11 mouse cellular contexts compared by ENCODE assay signal in genomic region chr5:66269616-66270015, GRCm38 (mm10). TPM values are rescaled to one million over a fixed set of nuclear protein-coding genes. Genes with fewer than 3 reads are reported as not detected.
A peak's percentile ranks its signal among the peaks of the same experiment; 100 is the strongest.
DNase-seq lines count a peak whose midpoint lies in the region; ATAC-seq and TF ChIP-seq lines count a peak whose summit lies in the region.
"Had no signal": no experiment of that assay in that cellular context is flagged by ENCODE, and none has a peak within 500 bp of the region (broad histone marks: within the 10 kb centered on the region; RNA-seq: fewer than 3 reads in every experiment).

No protein-coding gene starts in this region.

- no peak overlapping the region for H3K4me3 ChIP-seq in lung, postnatal 0 days (ENCODE audit: low read depth, low read length)
- H3K4me3 ChIP-seq in liver, embryonic 12.5 days: no peak overlapping the region
- H3K4me3 ChIP-seq: midbrain, embryonic 13.5 days had no signal

- no peak overlapping the region for H3K4me2 ChIP-seq in lung, postnatal 0 days (replicated peaks; ENCODE audit: low read depth, low read length)
- H3K4me2 ChIP-seq in liver, embryonic 12.5 days: no peak overlapping the region
- H3K4me2 ChIP-seq: midbrain, embryonic 13.5 days had no signal

- no peak overlapping the region for H3K27ac ChIP-seq in lung, postnatal 0 days (ENCODE audit: low read length)
- H3K27ac ChIP-seq in liver, embryonic 12.5 days: no peak overlapping the region
- H3K27ac ChIP-seq: midbrain, embryonic 13.5 days had no signal

- no peak for TF ChIP-seq CTCF in lung, postnatal 0 days (IDR thresholded peaks at IDR 0.05)

- DNase-seq in adrenal gland, adult 8-10 months: peak; percentile 27
- DNase-seq in adrenal gland, adult 18-20 months (ENCODE audit: low spot score in 2 of 2): no peak
- DNase-seq in kidney, postnatal 14 days: peak; percentile 24
- DNase-seq in kidney, adult 9 months: no peak
- DNase-seq in adrenal gland, postnatal 36 days: peak; percentile 63 to 66
- DNase-seq in lung, postnatal 0 days (ENCODE audit: low spot score): peak; percentile 66
- no peak for DNase-seq in c-Kit-positive CD71-positive TER-119-positive erythroid progenitor cells, embryonic 14.5 days (ENCODE audit: low spot score)
- DNase-seq: left cerebral cortex, postnatal 4 days; liver, postnatal 0 days had no signal

- H3K9ac ChIP-seq in lung, postnatal 0 days (replicated peaks; ENCODE audit: low read depth): no peak overlapping the region
- no peak overlapping the region for H3K9ac ChIP-seq in liver, embryonic 12.5 days
- H3K9ac ChIP-seq: liver, postnatal 0 days; midbrain, embryonic 13.5 days had no signal

- H3K27me3 ChIP-seq in lung, postnatal 0 days (replicated peaks; ENCODE audit: insufficient read depth, low read length): no peaks in the 10 kb centered on the region
- no peaks in the 10 kb centered on the region for H3K27me3 ChIP-seq in liver, embryonic 12.5 days (replicated peaks)
- H3K27me3 ChIP-seq: midbrain, embryonic 13.5 days had no signal

- ATAC-seq in lung, postnatal 0 days: no peak
- no peak for ATAC-seq in liver, embryonic 12.5 days
- ATAC-seq: liver, postnatal 0 days; midbrain, embryonic 13.5 days had no signal

- no peaks in the 10 kb centered on the region for H3K9me3 ChIP-seq in lung, postnatal 0 days (ENCODE audit: low read length)
- H3K9me3 ChIP-seq in liver, embryonic 12.5 days (replicated peaks): no peaks in the 10 kb centered on the region
- H3K9me3 ChIP-seq: midbrain, embryonic 13.5 days had no signal

- no peaks in the 10 kb centered on the region for H3K36me3 ChIP-seq in lung, postnatal 0 days (ENCODE audit: insufficient read depth, low read length)
- no peaks in the 10 kb centered on the region for H3K36me3 ChIP-seq in liver, embryonic 12.5 days
- H3K36me3 ChIP-seq: midbrain, embryonic 13.5 days had no signal

- no peak for TF ChIP-seq EP300 in lung, postnatal 0 days (IDR thresholded peaks at IDR 0.05)

- H3K4me1 ChIP-seq in lung, postnatal 0 days (ENCODE audit: insufficient read depth, low read depth, low read length): no peaks in the 10 kb centered on the region
- no peaks in the 10 kb centered on the region for H3K4me1 ChIP-seq in liver, embryonic 12.5 days
- H3K4me1 ChIP-seq: midbrain, embryonic 13.5 days had no signal

- 64% methylated on average over 7 of the region's 7 CpGs for whole genome bisulfite sequencing in lung, postnatal 0 days
- WGBS in liver, embryonic 12.5 days (ENCODE audit: insufficient replicate concordance): 66% methylated on average over 7 of the region's 7 CpGs

RNA-seq across cellular contexts. Expression of gene Nsun7, which starts 9.9 kb away (rescaled TPM):
- 1 to 10 TPM in 2 of 4 experiments, under 1 TPM in 2; 0.35 to 1.3 (median 0.93) TPM for total RNA-seq in adrenal gland, adult 8-10 months (2022)
- under 1 TPM; 0.50 to 0.77 TPM for total RNA-seq in adrenal gland, adult 18-20 months (2021)
- total RNA-seq in adrenal gland, postnatal 36 days (2021): under 1 TPM; 0.49 to 0.56 TPM
- 0.93 and 1.1 TPM in 2 replicates for polyA plus RNA-seq in lung, postnatal 0 days (2015; fragmentation: Nextera tagmentation; extraction: Ambion mirVana)
- 0.05 TPM in 1 of 2 replicates, not detected in the other for polyA plus RNA-seq in liver, embryonic 12.5 days (2016; fragmentation: Nextera tagmentation; extraction: Ambion mirVana)

Comparison
In these comparisons a context has a peak if more than half of its experiments do, and no peak if none do; other contexts are left out.
1. DNase-seq: peak in adrenal gland, adult 8-10 months (single experiment), kidney, postnatal 14 days (single experiment), adrenal gland, postnatal 36 days (2 of 2) and lung, postnatal 0 days (single experiment); none in adrenal gland, adult 18-20 months (0 of 2), kidney, adult 9 months (single experiment) and c-Kit-positive CD71-positive TER-119-positive erythroid progenitor cells, embryonic 14.5 days (single experiment).